Mouse (Mus musculus) lung, postnatal 0 days (tissue): ENCODE measurements around the gene Ndufs7.

Experiments used
- CTCF ChIP-seq: IDR thresholded peaks from 2 replicates; pipeline ENCODE4 v1.5.1; 2016; ENCODE audit warnings: antibody characterized with exemption, mild to moderate bottlenecking
- EP300 ChIP-seq: IDR thresholded peaks from 2 replicates; pipeline ENCODE4 v1.6.1; 2016; ENCODE audit warnings: antibody characterized with exemption, mild to moderate bottlenecking, control low read depth

GRCm38 (mm10) chr10:80292251-80293146 is 43.6 kb downstream of the Ndufs7 start, which contains the start of gene Rps15:
- peak; percentile 83 for TF ChIP-seq CTCF
- peak; percentile 56; the same call in 1 of the 2 replicates for TF ChIP-seq EP300
